Mouse (Mus musculus) large intestine, adult 2 months (tissue): Measurements from ENCODE around the gene Tnrc6a. TPM values are rescaled to one million over a fixed set of nuclear protein-coding genes. Genes with fewer than 3 reads are reported as not detected.
A peak's percentile ranks its signal among the peaks of the same experiment; 100 is the strongest.
"Not testable (repeated sequence)": the region's sequence is repeated elsewhere in the genome, so short reads cannot be mapped to it uniquely, and the experiment has no call there.

Experiments used
- DNase-seq: peaks from one replicate; pipeline ENCODE4 v3.0.0-alpha.2; 2012; ENCODE audit warnings: low read depth, low spot score
- WGBS: fragments of 180-500 bp; shearing (Covaris S2); methylation state at CpG from one replicate; pipeline ENCODE4 v1.1.7; 2018; 5-methylcytosine and 5-hydroxymethylcytosine counted together
- polyA plus RNA-seq: library from polyadenylated mRNA; depleted of rRNA; stranded (reverse); fragments of >200 nt; gene quantifications from 2 replicates; pipeline ENCODE4 v1.2.3, GENCODE M21; 2012; rRNA removed

Gene Tnrc6a
- 20.0 and 41.3 TPM in 2 replicates for polyA plus RNA-seq

DNA sequence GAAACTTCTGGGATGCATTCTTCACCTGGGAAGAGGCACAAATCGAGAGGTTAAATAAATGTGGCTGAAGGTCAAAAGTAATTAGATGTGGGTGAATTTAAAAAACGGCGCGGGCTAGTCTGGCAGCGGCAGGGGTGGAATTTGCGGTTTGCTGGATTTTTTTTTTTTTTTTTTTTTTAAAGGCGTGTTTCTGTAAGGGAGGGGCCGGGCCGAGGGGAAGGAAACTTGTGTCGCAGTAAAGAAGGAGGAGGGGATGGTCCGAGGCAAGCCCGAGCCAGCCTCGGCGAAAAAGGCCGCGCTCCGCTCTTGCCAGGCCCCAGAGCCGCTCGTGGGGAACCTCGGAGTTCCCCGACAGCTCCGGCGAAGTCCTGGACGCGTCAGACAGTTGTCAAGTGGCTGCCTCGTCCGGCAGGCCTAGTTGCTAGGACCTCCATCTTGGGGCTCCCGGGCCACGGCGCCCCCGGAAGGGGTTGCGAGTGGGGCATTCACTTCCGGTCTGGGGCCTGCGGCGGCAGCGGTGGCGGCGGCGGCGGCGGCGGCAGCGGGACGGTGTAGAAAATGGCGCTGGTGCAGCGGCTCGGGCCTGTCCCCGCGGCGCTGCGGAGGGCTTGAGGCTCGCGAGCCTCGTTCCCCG lies at the start of gene Tnrc6a:
Gene Tnrc6a, plus strand, starts transcription at position 221 of the 634 bp plus-strand sequence.
- peak; percentile 52 for DNase-seq
- under 1% methylated on average over 54 of the region's 55 CpGs for WGBS

DNA sequence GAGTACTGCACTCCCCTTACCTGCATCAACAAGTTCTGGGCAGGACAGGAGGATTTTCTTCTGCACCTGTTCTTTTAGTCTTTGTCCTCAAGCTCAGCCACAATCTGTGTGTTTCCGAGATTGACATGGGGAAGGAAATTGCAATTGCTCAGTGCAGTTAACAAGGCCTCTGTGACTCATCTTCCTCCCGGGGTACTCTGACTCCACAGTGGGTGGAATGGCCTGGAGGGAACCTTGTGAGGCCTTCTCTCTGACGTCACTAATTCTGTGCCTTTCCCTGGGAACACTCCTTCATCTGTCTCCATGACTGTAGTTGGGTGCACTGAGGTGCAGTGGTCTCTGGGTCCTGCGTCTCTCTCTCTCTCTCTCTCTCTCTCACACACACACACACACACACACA lies 41.4 kb upstream of the Tnrc6a start:
- 56% methylated on average over 4 of the region's 4 CpGs for WGBS
- DNase-seq: no peak

DNA sequence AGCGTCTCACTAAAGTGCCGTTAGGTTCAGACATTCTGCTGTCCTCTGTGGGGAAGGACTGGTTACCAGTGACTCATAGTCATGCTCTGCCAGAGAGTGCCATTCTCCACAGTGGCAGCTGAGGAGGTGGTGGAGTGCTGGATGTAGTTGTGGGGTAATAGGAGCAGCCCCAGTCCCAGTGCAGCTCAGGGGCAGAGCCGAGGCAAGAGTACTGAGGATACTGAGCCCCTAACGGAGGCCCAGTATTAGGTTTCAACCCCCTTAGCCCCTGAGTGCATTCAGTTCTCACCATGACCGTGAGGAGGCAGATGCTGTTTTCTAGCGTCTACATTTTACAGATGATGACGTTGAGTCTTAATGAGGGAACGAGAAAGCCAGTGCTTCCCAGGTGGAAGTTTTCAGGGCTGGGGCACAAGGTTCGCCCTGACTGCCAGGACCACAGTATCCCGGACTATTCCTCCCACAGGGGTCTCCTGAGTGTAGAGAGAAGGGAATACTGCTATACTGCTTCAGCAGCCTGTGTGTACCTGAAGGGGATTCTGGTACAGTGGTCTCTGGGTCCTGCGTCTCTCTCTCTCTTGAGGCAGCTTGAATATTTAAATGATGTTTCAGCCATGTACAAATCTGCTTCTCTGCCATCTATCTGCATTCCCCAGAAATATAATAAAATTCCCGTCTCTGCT lies 40.1 kb upstream of the Tnrc6a start:
- no peak for DNase-seq
- 40% methylated on average over 12 of the region's 12 CpGs for WGBS

GRCm38 (mm10) chr7:123084180-123084691 lies 39.4 kb upstream of the Tnrc6a start:
- DNase-seq: no peak
- 7% methylated on average over 7 of the region's 7 CpGs for WGBS

- no peak for DNase-seq
- WGBS: 13% methylated on average over 13 of the region's 13 CpGs
These were observed 39.0 kb upstream of the Tnrc6a start for GRCm38 (mm10) chr7:123084708-123085107.

DNA sequence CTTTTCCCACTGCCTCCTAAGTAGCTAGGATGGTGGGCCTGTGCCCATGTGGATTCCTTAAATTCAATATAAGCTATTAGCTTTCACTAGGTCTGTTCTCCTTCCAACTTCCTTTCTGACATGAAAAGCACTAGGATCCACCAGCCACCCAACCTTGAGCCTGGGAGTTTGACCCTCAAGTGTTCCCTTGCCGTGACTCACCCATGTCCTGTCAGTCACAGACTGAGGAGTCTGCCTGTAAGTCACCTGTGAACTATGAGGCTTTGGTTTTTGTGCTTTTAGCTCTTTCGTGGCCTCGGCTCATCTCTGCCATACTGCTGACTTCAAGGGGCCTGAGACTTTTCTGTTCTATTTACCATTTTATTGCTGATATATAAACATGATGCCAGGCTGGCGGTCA lies 34.8 kb upstream of the Tnrc6a start:
- 94% methylated on average over 4 of the region's 4 CpGs for WGBS
- no peak for DNase-seq

- no peak for DNase-seq
- WGBS: 94% methylated on average over 12 of the region's 12 CpGs
These were observed 27.2 kb upstream of the Tnrc6a start for GRCm38 (mm10) chr7:123096344-123097120.

DNA sequence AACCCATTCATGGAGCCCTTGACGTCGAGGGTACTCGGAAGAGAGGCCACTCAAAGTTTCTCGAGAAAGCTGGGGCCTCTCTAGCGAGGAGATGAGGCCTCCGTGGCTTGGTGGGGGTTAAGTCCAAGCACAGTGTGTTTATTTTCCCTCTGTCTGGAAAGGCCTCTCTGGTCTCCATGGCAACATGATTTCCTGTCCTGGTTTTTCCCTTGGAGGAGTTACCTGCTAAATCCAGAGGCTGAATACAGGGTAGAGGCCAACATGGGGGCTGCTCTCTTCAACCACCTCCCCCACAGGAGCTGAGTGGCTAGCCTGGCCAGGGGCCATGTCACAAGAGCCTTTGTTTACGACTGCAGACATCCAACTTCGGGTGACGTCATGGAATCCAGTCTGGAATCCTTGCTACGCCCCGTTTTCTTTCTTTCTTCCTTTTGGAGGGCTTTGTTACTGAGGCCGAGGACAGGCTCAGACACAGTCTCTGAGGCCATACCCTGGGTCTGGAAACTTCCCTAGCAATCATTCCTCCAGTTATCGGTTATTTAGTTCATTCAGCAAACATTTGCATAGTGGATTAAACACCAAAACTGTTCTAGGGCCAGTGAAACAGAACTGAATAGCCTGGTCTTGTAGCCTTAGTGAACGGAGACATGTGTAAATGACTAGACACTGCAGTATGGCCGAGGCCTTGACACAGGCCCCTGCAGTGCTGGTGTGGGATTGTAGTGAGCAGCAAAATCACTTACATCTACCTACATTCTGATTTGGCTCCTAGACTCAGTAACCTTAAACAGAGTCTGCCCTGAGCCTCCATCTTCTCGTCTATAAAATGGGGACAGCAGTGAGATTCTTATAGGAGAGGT lies 25.6 kb upstream of the Tnrc6a start:
- no peak for DNase-seq

GRCm38 (mm10) chr7:123101295-123101694 lies 22.4 kb upstream of the Tnrc6a start:
- 63% methylated on average over 3 of the region's 3 CpGs for WGBS
- no peak for DNase-seq

More for the DNA sequence above, 25.6 kb upstream of the Tnrc6a start:
- 18% methylated on average over 16 of the region's 16 CpGs for WGBS

DNA sequence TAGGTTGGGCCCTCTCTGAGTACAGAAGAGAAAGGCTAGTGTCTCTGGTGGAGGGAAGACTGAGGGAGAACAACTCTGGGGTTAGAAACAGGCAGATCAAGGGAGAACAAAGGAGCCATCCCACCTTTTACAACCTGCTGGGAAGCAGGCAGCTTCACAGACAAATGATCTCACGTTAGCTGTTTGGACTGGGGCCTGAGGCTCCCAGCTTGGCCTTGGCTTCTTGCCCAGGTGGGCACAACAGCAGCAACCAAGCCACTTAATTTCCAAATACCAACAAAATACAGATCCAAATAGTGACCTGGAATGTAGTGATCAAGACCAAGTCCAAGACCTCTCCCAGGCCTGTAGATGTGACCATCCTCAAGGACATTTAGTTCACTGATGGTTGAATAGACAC lies 18.3 kb upstream of the Tnrc6a start:
- 39% methylated on average over 1 of the region's 1 CpGs for WGBS
- DNase-seq: not testable (repeated sequence)

- 57% methylated on average over 1 of the region's 1 CpGs for WGBS
- no peak for DNase-seq
These were observed 17.8 kb upstream of the Tnrc6a start for GRCm38 (mm10) chr7:123105906-123106305.

DNA sequence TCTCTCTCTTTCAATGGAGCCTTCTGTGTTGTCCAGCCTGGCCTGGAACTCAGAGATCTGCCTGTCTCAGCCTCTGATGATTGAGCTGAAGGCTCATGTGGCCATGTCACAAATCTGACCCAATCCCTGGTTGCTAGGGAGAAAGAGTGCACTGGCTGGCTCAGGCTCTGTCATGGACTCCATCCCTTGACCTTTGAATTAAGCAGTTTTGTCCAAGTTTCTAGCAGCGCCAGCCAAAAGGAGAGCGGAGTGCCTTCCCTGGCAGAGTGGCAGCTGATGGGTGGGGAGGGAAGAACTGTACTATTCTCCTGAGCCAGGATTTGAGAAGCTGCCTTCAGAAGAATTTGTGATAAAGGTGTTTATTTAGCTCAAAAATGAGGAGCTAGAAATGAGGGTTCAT lies 17.4 kb upstream of the Tnrc6a start:
- WGBS: 92% methylated on average over 2 of the region's 2 CpGs
- no peak for DNase-seq

GRCm38 (mm10) chr7:123108058-123109055 lies 15.3 kb upstream of the Tnrc6a start:
- DNase-seq: peak; percentile 86
- 24% methylated on average over 13 of the region's 13 CpGs for WGBS

DNA sequence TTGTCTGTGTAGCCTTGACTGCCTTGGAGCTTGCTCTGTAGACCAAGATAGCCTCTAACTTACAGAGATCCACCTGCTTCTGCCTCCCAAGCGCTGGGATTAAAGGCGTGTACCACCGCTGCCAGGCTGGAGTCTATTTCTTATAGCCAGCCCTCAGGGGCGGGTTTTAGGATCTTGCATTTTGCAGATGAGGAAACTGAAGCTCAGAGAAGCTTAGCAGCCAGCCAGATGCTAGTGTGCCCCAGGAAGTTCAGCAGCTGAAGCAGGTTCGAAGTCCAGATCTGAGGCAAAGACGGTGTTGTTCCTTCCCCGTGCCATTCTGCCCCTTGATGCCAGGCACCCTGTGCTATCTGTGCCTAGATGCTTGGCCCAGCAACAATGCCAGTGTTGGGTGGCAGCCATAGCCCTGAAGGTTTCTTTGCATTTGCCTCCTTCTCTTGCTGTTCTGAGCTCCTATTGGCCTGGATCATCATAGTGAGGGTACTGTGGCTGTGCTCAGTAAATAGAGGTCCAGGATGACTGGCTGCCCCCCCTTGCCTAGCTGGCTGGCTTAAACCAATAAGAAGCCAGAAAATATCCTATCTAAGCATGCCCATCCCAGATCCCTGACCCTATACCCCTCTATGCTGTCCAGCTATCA lies 14.2 kb upstream of the Tnrc6a start:
- 42% methylated on average over 7 of the region's 7 CpGs for WGBS

GRCm38 (mm10) chr7:123110135-123110534 lies 13.6 kb upstream of the Tnrc6a start:
- 65% methylated on average over 3 of the region's 3 CpGs for WGBS
- no peak for DNase-seq

More for the DNA sequence above, 14.2 kb upstream of the Tnrc6a start:
- DNase-seq: no peak

DNA sequence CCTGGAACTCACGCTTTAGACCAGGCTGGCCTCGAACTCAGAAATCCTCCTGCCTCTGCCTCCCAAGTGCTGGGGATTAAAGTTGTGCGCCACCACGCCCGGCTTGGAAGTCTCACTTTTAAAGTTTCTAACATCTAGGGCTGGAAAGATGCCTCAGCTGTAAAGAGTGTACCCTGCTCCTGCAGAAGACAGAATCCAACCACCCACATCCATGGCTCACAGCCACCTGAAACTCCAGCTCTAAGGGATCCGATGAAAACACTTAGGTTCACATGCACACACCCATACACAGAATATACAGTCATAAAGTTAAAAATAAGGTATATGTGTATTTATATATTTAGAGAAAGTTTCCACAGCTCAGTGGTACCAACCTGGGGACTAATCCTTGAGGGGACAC lies 10.1 kb upstream of the Tnrc6a start:
- WGBS: 92% methylated on average over 6 of the region's 6 CpGs
- DNase-seq: no peak

DNA sequence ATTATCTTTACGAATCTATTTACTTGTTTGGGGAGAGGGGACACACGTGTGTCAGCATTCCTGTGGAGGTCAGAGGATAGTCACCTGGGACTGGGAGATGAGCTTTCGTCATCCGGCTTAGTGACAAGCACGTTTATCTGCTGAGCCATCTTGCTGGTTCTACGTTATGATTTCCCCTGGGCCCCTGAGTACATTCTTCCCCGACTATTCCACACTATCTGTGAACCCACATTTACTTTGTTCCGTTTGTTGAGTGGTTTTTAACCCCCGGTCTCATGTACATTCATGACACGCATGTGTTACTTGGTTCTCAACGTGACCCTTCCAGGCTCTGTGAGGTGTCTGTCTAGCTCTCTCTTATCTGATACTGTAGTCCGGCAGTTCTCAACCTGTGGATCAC lies 6.9 kb upstream of the Tnrc6a start:
- DNase-seq: no peak

GRCm38 (mm10) chr7:123117209-123117608 lies 6.5 kb upstream of the Tnrc6a start:
- 54% methylated on average over 4 of the region's 4 CpGs for WGBS
- no peak for DNase-seq

More for the DNA sequence above, 6.9 kb upstream of the Tnrc6a start:
- 73% methylated on average over 12 of the region's 12 CpGs for WGBS
